Mouse (Mus musculus): ENCODE measurements around the gene Cald1.

DNA sequence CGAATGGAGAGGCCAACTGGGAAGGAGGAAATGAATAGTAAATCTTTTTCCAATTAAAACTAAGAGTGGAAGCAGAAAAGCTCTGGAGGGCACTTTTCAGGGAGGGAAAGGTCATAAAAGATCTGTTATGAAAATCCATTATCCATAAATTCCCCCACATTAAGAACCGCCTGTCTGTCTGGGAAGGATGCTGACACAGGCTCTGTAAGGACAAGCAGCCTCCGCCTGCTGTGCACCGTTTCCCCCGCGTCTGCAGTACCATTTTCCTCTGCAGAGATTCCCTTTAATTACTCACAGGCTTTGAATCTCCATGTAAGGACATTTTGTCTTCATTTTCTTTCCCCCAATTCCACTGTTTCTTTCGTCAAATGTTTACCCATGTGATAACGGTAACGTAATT lies 133.2 kb downstream of the Cald1 start:
- TF ChIP-seq EP300 (optimal IDR thresholded peaks at IDR 0.05) (no peak), CTCF (IDR thresholded peaks at IDR 0.05; ENCODE audit: low read depth) (no peak)
